Mouse (Mus musculus) spleen, postnatal 14 days (tissue): ENCODE measurements at regions not wholly inside any gene's neighbourhood (a gene's known extent, or its start where the extent isn't known, plus 50 kb on each side); places are given as distances from the start of the nearest gene placed in this dataset.

Experiments
- DNase-seq, 2 experiments: peaks; one replicate each; pipeline ENCODE4 v3.0.0; 2021 to 2022; ENCODE audit warnings: low spot score in 2 of 2

DNA sequence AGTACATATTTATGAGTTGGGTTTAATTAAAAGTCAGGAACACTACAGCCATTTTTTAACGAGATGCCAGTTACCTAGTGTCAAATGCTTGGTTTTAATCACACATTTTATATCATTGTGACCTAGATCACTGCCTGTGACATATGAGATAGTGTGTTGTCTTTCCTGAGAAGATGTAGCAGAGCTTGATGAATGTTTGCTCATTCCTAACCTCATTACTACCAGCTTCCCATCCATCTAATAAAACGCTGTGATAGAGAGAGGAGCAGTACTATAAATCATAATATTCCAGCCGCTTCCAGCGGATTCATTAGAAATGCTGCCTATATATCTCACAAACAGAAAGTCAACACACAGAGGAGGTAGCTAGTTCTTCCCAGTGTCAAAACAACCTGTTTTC is 163.6 kb downstream of the Aldoart1 start:
- no peak for DNase-seq

- no peak for DNase-seq
Measured at GRCm38 (mm10) chr4:72674006-72674405, 178.4 kb downstream of the Aldoart1 start.

- DNase-seq: no peak
Measured at GRCm38 (mm10) chr4:72671652-72672411, 180.6 kb downstream of the Aldoart1 start.

DNA sequence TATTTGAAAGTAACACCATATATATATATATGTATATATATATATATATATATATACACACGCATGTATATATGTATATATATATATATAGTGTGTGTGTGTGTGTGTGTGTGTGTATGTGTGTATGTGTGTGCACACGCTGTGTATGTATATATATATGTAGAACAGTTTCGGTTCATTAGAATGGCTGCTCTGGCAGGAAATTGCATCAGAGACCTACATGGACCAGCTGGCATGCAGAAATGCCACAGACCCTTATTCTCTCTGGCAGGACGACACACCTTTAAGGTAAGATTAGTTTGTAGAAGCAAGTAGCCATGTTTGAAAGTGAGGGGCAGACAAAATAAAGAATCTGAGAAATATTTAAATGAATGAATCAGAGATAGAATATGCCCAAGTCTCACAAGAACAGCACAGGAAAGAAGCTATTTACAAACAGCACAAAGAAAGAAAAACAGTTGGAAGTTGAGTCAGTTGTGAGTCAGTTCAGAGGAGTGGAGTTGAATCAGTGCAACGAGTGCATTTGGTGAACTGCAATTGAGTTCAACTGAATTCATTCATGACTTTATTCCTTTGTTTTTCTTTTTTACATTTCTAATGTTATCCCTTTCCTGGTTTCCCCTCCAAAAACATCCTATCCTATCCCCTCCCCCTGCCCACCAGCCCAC is 182.5 kb downstream of the Aldoart1 start:
- no peak for DNase-seq

DNA sequence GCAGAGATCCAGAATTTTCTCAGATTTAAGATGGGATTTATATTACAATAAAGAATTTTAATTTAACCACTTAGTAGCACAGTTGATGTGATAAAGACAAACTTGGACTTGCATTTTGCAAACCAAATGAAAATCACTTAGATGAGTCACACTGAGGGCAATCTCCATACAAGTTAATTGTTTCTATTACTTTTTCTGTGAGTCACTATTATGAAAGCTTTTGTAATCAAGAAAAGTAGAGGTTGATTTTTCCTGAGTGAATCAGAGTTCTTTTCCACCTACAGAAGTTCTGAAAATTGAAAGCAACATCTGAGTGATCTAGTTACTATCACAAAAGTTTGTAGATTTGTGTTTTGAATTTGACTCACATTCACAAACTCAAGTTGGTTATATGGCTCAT is 188.1 kb downstream of the Aldoart1 start:
- no peak for DNase-seq

- no peak for DNase-seq
Measured at GRCm38 (mm10) chr4:72662477-72662876, 190.0 kb downstream of the Aldoart1 start.

DNA sequence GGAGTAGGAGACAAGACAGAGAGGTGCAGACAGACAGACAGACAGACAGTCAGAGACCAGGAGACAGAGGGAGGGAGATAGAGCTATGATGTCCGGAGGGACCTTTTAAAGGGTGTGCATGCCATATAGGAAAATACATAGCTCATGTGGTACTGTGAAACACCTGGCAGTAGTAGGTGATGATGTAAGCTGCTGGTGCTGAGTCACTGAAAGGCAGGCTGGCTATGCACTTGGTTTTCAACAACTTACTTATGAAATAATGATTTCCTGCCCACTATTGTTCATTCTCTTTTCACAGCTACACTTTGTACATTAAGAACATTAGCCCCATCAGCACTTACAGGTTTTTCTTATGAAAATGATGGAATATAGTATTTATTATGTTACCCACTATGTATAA is 196.2 kb downstream of the Aldoart1 start:
- DNase-seq: no peak

GRCm38 (mm10) chr4:72647130-72647529 is 205.3 kb downstream of the Aldoart1 start:
- DNase-seq: no peak

- no peak for DNase-seq
Measured at GRCm38 (mm10) chr4:72629416-72629815, 223.0 kb downstream of the Aldoart1 start.

DNA sequence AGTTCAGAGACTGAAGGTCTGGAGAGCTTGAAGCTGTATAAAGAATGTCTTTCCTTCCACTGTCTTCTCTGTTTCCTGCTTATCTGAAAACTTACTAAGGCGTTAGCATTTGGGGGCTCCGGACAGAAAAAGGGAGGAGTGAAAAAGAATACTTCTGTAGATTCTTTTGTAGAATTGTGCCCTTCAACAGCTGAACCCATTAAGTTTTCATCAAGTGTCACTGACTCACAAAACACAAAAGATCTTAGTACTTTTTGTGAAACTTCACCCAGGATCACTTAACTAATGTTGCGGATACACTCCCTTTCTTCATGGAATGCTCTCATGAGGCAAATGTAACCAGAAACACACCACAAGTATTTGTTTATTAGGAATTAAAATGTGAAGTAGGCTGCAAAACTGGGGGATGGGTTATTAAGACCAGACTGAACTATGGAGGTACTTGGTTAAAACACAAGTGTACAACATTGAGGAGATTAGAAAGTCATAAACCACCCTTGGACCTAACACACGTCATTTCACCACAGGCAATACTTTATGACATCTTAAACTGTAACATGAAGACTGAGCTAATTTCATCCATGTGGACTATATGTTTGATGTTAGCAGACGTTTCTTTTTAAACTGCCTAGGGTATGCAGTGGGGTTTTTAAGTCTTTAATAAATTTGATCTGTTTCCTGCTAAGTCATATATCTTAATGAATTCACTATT is 225.1 kb downstream of the Aldoart1 start:
- no peak for DNase-seq

- no peak for DNase-seq
Measured at GRCm38 (mm10) chr4:72605107-72605506, 247.3 kb downstream of the Aldoart1 start.

DNA sequence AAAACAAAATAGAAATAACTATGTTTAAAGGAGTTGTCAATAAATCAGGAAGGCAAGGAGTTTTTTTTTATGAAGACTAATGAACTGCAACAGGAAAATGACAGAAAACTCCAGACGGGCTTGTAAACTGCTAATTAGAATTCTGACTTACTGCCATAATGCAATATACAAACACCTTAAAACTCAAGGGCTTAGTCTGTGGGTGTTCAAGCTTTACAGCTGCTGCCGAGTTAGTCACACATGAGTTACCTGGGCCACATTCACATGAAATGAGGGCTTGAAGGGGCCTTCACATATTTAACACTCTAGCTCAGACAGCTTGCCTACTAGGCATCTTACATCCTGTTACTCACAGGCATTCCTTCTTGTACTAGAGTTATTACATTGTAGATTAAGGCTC is 256.9 kb downstream of the Aldoart1 start:
- DNase-seq: no peak

GRCm38 (mm10) chr4:72592129-72592528 is 260.3 kb downstream of the Aldoart1 start:
- DNase-seq: no peak

GRCm38 (mm10) chr4:72574946-72575345 is 277.5 kb downstream of the Aldoart1 start:
- DNase-seq: no peak

DNA sequence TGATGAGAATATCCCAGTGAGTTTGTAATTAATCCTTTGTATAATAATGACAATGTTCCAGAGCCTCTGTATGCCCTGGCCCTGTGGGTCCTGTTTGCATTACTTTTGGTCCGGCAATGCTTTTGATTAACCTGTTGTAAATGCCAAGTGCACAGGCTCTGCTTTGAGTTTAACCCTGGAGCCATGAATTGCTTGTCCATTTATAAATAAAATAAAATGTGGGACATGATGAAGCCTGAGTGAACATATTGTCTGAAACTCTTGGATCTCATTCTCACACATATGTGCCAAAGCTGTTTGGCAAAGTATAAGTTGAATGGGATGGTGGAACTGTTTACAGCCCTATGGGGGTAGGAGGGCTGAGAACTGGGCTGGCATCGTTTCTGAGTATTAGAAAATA is 280.5 kb downstream of the Aldoart1 start:
- no peak for DNase-seq

DNA sequence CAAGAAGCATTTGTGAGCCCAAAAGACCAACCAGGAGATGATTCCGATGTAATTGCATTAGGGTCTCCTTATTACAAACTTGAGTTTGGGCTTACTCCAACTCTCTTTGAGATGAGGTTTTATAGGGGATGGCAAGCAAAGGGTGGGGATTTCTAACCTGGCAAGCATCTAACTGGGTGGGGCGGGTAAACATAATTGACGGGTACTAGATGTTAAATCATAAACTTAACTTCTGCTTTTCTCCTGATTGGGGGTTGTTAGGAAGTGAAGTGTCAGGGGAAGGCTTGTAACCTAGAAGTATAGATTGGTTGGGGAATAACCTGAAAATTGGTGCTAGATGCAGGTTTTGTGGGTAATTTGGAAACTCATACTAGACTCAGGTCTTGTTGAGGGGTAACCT is 287.2 kb downstream of the Aldoart1 start:
- no peak for DNase-seq

- DNase-seq: no peak
Measured at GRCm38 (mm10) chr4:72562909-72563676, 289.3 kb downstream of the Aldoart1 start.

DNA sequence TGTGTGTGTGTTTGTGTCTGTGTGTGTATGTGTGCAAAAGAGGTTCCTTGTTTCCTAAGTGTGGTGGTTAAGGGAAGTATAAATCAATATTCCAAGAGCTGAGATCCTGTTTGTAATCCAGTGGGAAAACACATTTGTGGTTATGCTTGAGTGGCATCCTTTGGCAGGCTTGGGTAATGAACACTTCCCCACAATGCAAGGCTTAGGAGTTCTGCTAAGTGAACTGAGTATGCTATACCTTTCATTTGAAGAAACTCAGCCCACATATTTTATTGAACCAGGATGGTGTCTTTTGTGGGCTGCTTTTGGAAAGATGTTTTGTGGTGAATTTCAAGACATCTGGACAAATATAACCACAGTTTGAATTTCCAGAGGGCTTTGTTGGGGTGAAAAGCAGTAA is 298.2 kb downstream of the Aldoart1 start:
- no peak for DNase-seq

DNA sequence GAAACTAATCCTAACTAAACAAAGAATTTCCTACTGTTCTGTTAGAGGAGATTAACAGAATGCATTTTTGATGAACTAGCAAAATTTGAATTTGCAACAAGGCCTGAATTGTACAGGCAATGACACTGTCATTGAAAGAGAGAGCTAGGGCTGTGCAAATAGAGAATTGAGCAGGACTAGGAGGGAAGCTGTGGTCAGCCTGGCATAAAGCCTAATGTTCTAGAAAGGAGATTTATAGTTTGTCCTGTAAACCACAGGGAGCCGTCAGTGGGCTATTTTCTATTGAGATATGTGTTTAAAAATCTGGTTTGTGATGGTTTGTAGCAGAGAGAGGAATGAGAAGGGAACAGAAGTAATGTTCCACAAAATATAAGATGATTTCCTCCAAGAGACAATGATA is 317.9 kb downstream of the Aldoart1 start:
- no peak for DNase-seq

- no peak for DNase-seq
Measured at GRCm38 (mm10) chr4:72524630-72525029, 323.9 kb upstream of the Tle1 start.

- no peak for DNase-seq
Measured at GRCm38 (mm10) chr4:72524100-72524499, 323.4 kb upstream of the Tle1 start.

- no peak for DNase-seq
Measured at GRCm38 (mm10) chr4:72511220-72511619, 310.5 kb upstream of the Tle1 start.
